Mouse (Mus musculus): ENCODE measurements around the gene Pdzrn3. TPM values are rescaled to one million over a fixed set of nuclear protein-coding genes. Genes with fewer than 3 reads are reported as not detected.

Pdzrn3 gene
- 0.70 and 1.3 TPM in 2 replicates for polyA plus RNA-seq (2012; rRNA removed)

GRCm38 (mm10) chr6:101377167-101377934 is at the start of gene Pdzrn3:
Gene Pdzrn3 (minus strand): TSS chr6:101377897.

